Mouse (Mus musculus): ENCODE measurements around the gene Serhl. TPM values are rescaled to one million over a fixed set of nuclear protein-coding genes. Genes with fewer than 3 reads are reported as not detected.

The Serhl gene
- polyA plus RNA-seq, 1 experiment from 2014 or later = 30.2 TPM

DNA sequence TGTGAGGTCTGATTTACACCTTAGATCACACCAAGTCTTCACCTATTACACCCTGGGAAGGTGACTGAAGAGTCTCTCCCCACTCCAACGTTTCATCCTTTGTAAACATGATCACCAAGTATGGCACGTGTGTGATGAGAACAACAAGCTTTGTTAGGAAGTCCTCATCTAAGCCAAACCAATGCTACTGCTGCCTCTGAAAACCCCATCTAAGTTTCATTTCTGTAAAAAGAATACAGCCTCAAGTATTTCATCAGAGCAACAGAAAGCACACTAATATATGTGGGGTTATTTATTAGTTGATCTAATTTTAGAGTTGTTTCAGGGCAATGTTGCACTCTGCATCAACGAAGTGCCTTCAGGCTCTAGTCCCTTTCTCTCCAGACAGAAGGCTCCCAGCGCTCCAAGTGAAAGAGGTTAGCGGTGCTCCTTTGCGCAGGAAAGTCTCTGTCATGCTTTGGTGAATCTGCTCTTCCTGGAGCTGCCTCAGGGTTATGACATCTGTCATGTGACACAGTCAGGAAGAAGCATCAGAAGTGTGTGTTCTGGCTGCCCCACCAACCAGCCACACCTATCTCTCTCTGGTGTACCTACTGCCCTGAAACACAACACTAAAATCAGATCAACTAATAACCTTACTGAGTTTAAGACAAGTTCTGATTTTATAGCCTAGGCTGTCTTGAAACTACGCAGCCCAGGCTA, 40.4 kb downstream of the Serhl start:
- 91% methylated on average over 7 of the region's 7 CpGs for WGBS
- no peak overlapping the region for H3K9ac ChIP-seq (replicated peaks; ENCODE audit: low read depth, low read length)
- no peak for ATAC-seq
- no peaks in the 10 kb centered on the region for H3K9me3 ChIP-seq (ENCODE audit: control insufficient read depth, low read length)
- no peaks in the 10 kb centered on the region for H3K27me3 ChIP-seq (replicated peaks; ENCODE audit: control insufficient read depth, insufficient read depth, low read length)
- no peak overlapping the region for H3K4me2 ChIP-seq (ENCODE audit: low read length)
- no peak overlapping the region for H3K27ac ChIP-seq (ENCODE audit: low read length)
- peaks cover 60% of the 10 kb centered on the region for H3K36me3 ChIP-seq (ENCODE audit: control insufficient read depth, insufficient read depth)
- H3K4me1 ChIP-seq (replicated peaks; ENCODE audit: control insufficient read depth, insufficient read depth, low read length) = no peaks in the 10 kb centered on the region
- no peak overlapping the region for H3K4me3 ChIP-seq (replicated peaks; ENCODE audit: low read length)

- Histone ChIP-seq H3K4me3 (replicated peaks; ENCODE audit: low read length) (no peak overlapping the region), H3K36me3 (ENCODE audit: control insufficient read depth, insufficient read depth) (peaks cover 37% of the 10 kb centered on the region), H3K4me2 (ENCODE audit: low read length) (no peak overlapping the region), H3K9ac (replicated peaks; ENCODE audit: low read depth, low read length) (no peak overlapping the region), H3K9me3 (ENCODE audit: control insufficient read depth, low read length) (no peaks in the 10 kb centered on the region), H3K27me3 (replicated peaks; ENCODE audit: control insufficient read depth, insufficient read depth, low read length) (no peaks in the 10 kb centered on the region), H3K4me1 (replicated peaks; ENCODE audit: control insufficient read depth, insufficient read depth, low read length) (no peaks in the 10 kb centered on the region), H3K27ac (ENCODE audit: low read length) (no peak overlapping the region)
- no peak for ATAC-seq
- WGBS = 76% methylated on average over 6 of the region's 6 CpGs
Observed at GRCm38 (mm10) chr15:83134671-83135070, 45.4 kb downstream of the Serhl start.

- Histone ChIP-seq H3K36me3 (ENCODE audit: control insufficient read depth, insufficient read depth) (peaks cover 37% of the 10 kb centered on the region), H3K9ac (replicated peaks; ENCODE audit: low read depth, low read length) (no peak overlapping the region), H3K4me1 (replicated peaks; ENCODE audit: control insufficient read depth, insufficient read depth, low read length) (0 out of 2 replicates have a peak, but pooled peaks cover 1% of the 10 kb centered on the region), H3K9me3 (ENCODE audit: control insufficient read depth, low read length) (no peaks in the 10 kb centered on the region), H3K4me2 (ENCODE audit: low read length) (no peak overlapping the region), H3K27ac (ENCODE audit: low read length) (no peak overlapping the region), H3K27me3 (replicated peaks; ENCODE audit: control insufficient read depth, insufficient read depth, low read length) (no peaks in the 10 kb centered on the region), H3K4me3 (replicated peaks; ENCODE audit: low read length) (no peak overlapping the region)
- ATAC-seq = no peak
- 95% methylated on average over 2 of the region's 2 CpGs for WGBS
Observed at GRCm38 (mm10) chr15:83135654-83136053, 46.3 kb downstream of the Serhl start.

GRCm38 (mm10) chr15:83142861-83143260, 53.6 kb downstream of the Serhl start:
- H3K9ac ChIP-seq (replicated peaks; ENCODE audit: low read depth, low read length) = no peak overlapping the region

DNA sequence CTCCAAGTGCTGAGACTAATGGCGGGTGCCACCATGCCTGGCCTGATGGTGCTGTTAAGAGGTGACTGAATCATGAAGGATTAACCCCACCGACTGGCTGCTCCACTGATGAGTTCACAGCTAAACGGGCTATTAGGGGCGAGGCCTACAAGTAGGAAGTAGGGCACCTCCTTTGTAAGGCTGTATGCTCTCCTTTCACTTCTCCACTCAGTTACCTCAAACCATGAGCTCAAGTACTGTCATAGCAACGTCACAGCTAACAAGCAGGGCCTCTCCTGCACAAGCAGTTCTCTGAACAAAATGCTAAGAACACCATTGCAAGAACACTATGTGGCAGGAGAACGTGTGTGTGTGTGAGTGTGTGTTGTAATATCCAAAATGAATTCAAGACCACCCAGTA, 56.2 kb downstream of the Serhl start:
- WGBS = 88% methylated on average over 6 of the region's 6 CpGs

More at GRCm38 (mm10) chr15:83142861-83143260, 53.6 kb downstream of the Serhl start:
- Histone ChIP-seq H3K4me1 (replicated peaks; ENCODE audit: control insufficient read depth, insufficient read depth, low read length) (peaks cover 15% of the 10 kb centered on the region), H3K9me3 (ENCODE audit: control insufficient read depth, low read length) (no peaks in the 10 kb centered on the region), H3K4me2 (ENCODE audit: low read length) (no peak overlapping the region), H3K27ac (ENCODE audit: low read length) (no peak overlapping the region), H3K4me3 (replicated peaks; ENCODE audit: low read length) (no peak overlapping the region), H3K36me3 (ENCODE audit: control insufficient read depth, insufficient read depth) (peaks cover 5% of the 10 kb centered on the region), H3K27me3 (replicated peaks; ENCODE audit: control insufficient read depth, insufficient read depth, low read length) (no peaks in the 10 kb centered on the region)
- ATAC-seq = no peak
- WGBS = 17% methylated on average over 5 of the region's 5 CpGs

DNA sequence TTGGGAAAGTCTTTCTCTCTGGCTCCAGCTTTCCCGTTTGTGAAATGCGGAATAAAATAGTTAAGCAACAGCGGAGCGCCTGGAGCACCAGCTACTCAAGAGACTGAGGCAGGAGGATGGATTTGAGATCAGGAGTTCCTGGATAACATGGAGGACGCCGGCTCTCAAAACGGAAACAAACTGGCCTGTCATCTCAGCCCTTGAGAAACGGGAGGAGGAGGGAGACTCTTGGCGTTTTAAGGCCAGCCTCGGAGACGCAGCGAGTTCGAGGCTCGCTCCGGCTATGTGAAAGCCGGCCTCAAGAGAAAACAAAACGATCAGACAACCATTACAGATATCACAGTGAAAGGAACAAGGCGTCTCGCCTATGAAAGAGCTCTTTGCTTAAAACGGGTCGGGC, 59.1 kb downstream of the Serhl start:
- Histone ChIP-seq H3K36me3 (ENCODE audit: control insufficient read depth, insufficient read depth) (peaks cover 5% of the 10 kb centered on the region), H3K4me3 (replicated peaks; ENCODE audit: low read length) (peak overlapping the region; percentile 87), H3K4me2 (ENCODE audit: low read length) (peak overlapping the region; percentile 61), H3K27ac (ENCODE audit: low read length) (peak overlapping the region; percentile 99), H3K9me3 (ENCODE audit: control insufficient read depth, low read length) (no peaks in the 10 kb centered on the region), H3K27me3 (replicated peaks; ENCODE audit: control insufficient read depth, insufficient read depth, low read length) (no peaks in the 10 kb centered on the region), H3K9ac (replicated peaks; ENCODE audit: low read depth, low read length) (peak overlapping the region; percentile 98), H3K4me1 (replicated peaks; ENCODE audit: control insufficient read depth, insufficient read depth, low read length) (peaks cover 15% of the 10 kb centered on the region)
- 3% methylated on average over 21 of the region's 21 CpGs for WGBS
- no peak for ATAC-seq

More for the DNA sequence above, 56.2 kb downstream of the Serhl start:
- H3K36me3 ChIP-seq (ENCODE audit: control insufficient read depth, insufficient read depth) = peaks cover 5% of the 10 kb centered on the region
- H3K27me3 ChIP-seq (replicated peaks; ENCODE audit: control insufficient read depth, insufficient read depth, low read length) = no peaks in the 10 kb centered on the region
- H3K27ac ChIP-seq (ENCODE audit: low read length) = no peak overlapping the region
- no peak overlapping the region for H3K4me2 ChIP-seq (ENCODE audit: low read length)
- no peak overlapping the region for H3K4me3 ChIP-seq (replicated peaks; ENCODE audit: low read length)
- no peak overlapping the region for H3K9ac ChIP-seq (replicated peaks; ENCODE audit: low read depth, low read length)
- no peaks in the 10 kb centered on the region for H3K9me3 ChIP-seq (ENCODE audit: control insufficient read depth, low read length)
- no peak for ATAC-seq
- peaks cover 23% of the 10 kb centered on the region for H3K4me1 ChIP-seq (replicated peaks; ENCODE audit: control insufficient read depth, insufficient read depth, low read length)

GRCm38 (mm10) chr15:83148801-83149195, 59.5 kb downstream of the Serhl start:
- Histone ChIP-seq H3K4me1 (replicated peaks; ENCODE audit: control insufficient read depth, insufficient read depth, low read length) (peaks cover 15% of the 10 kb centered on the region), H3K27ac (ENCODE audit: low read length) (peak overlapping the region; percentile 99), H3K4me2 (ENCODE audit: low read length) (peak overlapping the region; percentile 61), H3K4me3 (replicated peaks; ENCODE audit: low read length) (peak overlapping the region; percentile 87), H3K9me3 (ENCODE audit: control insufficient read depth, low read length) (no peaks in the 10 kb centered on the region), H3K36me3 (ENCODE audit: control insufficient read depth, insufficient read depth) (peaks cover 5% of the 10 kb centered on the region), H3K9ac (replicated peaks; ENCODE audit: low read depth, low read length) (peak overlapping the region; percentile 98), H3K27me3 (replicated peaks; ENCODE audit: control insufficient read depth, insufficient read depth, low read length) (no peaks in the 10 kb centered on the region)
- ATAC-seq = peak; percentile 77
- under 1% methylated on average over 30 of the region's 41 CpGs for WGBS

GRCm38 (mm10) chr15:83149196-83150072, 60.1 kb downstream of the Serhl start, which contains the start of gene Poldip3:
TSS of gene Poldip3 (minus strand) at chr15:83149384.
- Histone ChIP-seq H3K9me3 (ENCODE audit: control insufficient read depth, low read length) (no peaks in the 10 kb centered on the region), H3K4me1 (replicated peaks; ENCODE audit: control insufficient read depth, insufficient read depth, low read length) (peaks cover 15% of the 10 kb centered on the region), H3K4me2 (ENCODE audit: low read length) (peak within 1 kb of the TSS; percentile 61), H3K36me3 (ENCODE audit: control insufficient read depth, insufficient read depth) (peaks cover 5% of the 10 kb centered on the region), H3K27ac (ENCODE audit: low read length) (peak within 1 kb of the TSS; percentile 99), H3K9ac (replicated peaks; ENCODE audit: low read depth, low read length) (peak within 1 kb of the TSS; percentile 98), H3K27me3 (replicated peaks; ENCODE audit: control insufficient read depth, insufficient read depth, low read length) (no peaks in the 10 kb centered on the region), H3K4me3 (replicated peaks; ENCODE audit: low read length) (peak within 1 kb of the TSS; percentile 87)
- under 1% methylated on average over 56 of the region's 56 CpGs for WGBS
- peak; percentile 93 for ATAC-seq

DNA sequence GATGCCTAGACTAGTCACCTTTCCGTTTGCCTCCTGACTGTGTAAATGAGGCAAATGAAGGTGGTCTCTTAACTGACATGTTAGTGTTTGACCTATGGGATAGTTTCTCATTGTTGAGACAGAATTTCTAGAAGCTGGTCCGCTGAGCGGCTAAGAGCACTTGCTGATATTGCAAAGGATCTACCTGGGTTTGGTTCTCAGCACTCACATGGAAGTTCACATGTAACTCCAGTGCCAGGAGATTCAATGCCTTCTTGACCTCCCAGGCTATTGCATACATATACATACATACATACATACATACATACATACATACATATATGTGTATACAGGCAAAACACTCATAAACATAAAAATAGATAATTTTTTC, 60.8 kb downstream of the Serhl start:
- no peak for ATAC-seq
- peaks cover 15% of the 10 kb centered on the region for H3K4me1 ChIP-seq (replicated peaks; ENCODE audit: control insufficient read depth, insufficient read depth, low read length)
- H3K4me3 ChIP-seq (replicated peaks; ENCODE audit: low read length) = peak overlapping the region; percentile 87
- H3K36me3 ChIP-seq (ENCODE audit: control insufficient read depth, insufficient read depth) = peaks cover 5% of the 10 kb centered on the region
- no peaks in the 10 kb centered on the region for H3K27me3 ChIP-seq (replicated peaks; ENCODE audit: control insufficient read depth, insufficient read depth, low read length)
- 15% methylated on average over 3 of the region's 3 CpGs for WGBS
- peak overlapping the region; percentile 98 for H3K9ac ChIP-seq (replicated peaks; ENCODE audit: low read depth, low read length)
- peak overlapping the region; percentile 59 for H3K4me2 ChIP-seq (ENCODE audit: low read length)
- peak overlapping the region; percentile 99 for H3K27ac ChIP-seq (ENCODE audit: low read length)
- H3K9me3 ChIP-seq (ENCODE audit: control insufficient read depth, low read length) = no peaks in the 10 kb centered on the region
